ENCODE assay signal across 25 mouse cellular contexts in the genomic region with DNA sequence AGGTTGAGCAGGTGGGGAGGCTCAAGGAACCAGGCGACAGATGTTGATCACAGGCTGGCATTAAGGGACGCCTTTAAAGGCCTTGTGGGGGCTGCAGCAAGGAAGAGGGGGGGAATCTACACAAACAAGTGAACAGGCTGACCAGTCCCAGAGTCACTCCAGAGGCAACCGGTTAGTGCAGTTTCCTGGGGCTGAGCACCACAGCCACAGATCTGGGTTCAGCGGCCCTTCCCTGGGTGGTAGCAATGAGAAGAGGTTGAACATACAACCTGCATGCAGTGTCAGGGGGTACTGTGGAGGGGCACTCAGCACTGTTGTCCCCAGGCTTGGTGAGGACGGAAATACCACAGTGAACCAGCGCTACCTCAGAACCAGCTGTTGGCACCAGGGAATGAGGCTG. TPM values are rescaled to one million over a fixed set of nuclear protein-coding genes. Genes with fewer than 3 reads are reported as not detected.
DNase-seq lines count a peak whose midpoint lies in the region; ATAC-seq and TF ChIP-seq lines count a peak whose summit lies in the region.
"Had no signal": no experiment of that assay in that cellular context is flagged by ENCODE, and none has a peak within 500 bp of the region (broad histone marks: within the 10 kb centered on the region; RNA-seq: fewer than 3 reads in every experiment).

No protein-coding gene starts in this region.

- H3K9ac ChIP-seq in kidney, postnatal 0 days (ENCODE audit: low read depth, low read length): no peak overlapping the region
- no peak overlapping the region for H3K9ac ChIP-seq in intestine, postnatal 0 days (ENCODE audit: low read depth, low read length)
- H3K9ac ChIP-seq: forebrain, embryonic 15.5 days; heart, embryonic 12.5 days; hindbrain, embryonic 14.5 days had no signal

- no peak for TF ChIP-seq POLR2A in kidney, adult 2 months (IDR thresholded peaks at IDR 0.05; ENCODE audit: low read depth, low read length)
- TF ChIP-seq POLR2A in myocyte (IDR thresholded peaks at IDR 0.05; ENCODE audit: insufficient read length, low read depth): no peak

- H3K36me3 ChIP-seq in kidney, postnatal 0 days (ENCODE audit: insufficient read depth, low read length): peaks cover 38% of the 10 kb centered on the region
- 0 out of 2 replicates have a peak, but pooled peaks cover 2% of the 10 kb centered on the region for H3K36me3 ChIP-seq in kidney, adult 2 months (ENCODE audit: control insufficient read depth, insufficient read depth, low read length)
- peaks cover 39% of the 10 kb centered on the region for H3K36me3 ChIP-seq in intestine, postnatal 0 days (ENCODE audit: control insufficient read depth, insufficient read depth)
- H3K36me3 ChIP-seq in myocyte (ENCODE audit: control insufficient read depth, insufficient read depth): peaks cover 11% of the 10 kb centered on the region

- H3K9me3 ChIP-seq in kidney, postnatal 0 days (replicated peaks; ENCODE audit: low read length): no peaks in the 10 kb centered on the region
- H3K9me3 ChIP-seq in intestine, postnatal 0 days (ENCODE audit: control insufficient read depth): no peaks in the 10 kb centered on the region
- H3K9me3 ChIP-seq: embryonic facial prominence, embryonic 10.5 days; forebrain, embryonic 15.5 days; heart, embryonic 12.5 days; hindbrain, embryonic 10.5 days had no signal

- no peaks in the 10 kb centered on the region for H3K79me2 ChIP-seq in myocyte (ENCODE audit: control insufficient read depth, insufficient read depth)

- peak; percentile 87 for DNase-seq in heart, adult 11 months
- DNase-seq in heart, adult 18-20 months: no peak
- no peak for DNase-seq in kidney, postnatal 0 days (ENCODE audit: low spot score)
- no peak for DNase-seq in kidney, adult 2 months
- DNase-seq in spleen, postnatal 4 days (ENCODE audit: low spot score in 2 of 2): no peak
- DNase-seq: adrenal gland, postnatal 14 days; cerebellum, adult 11-12 months; cerebellum, postnatal 36 days; gastrocnemius, postnatal 10 days had no signal

- H3ac ChIP-seq in myocyte (ENCODE audit: control insufficient read depth, insufficient read length): no peak overlapping the region

- no peak overlapping the region for H3K4me2 ChIP-seq in kidney, postnatal 0 days (ENCODE audit: low read length)
- no peak overlapping the region for H3K4me2 ChIP-seq in intestine, postnatal 0 days (replicated peaks; ENCODE audit: low read depth)
- no peak overlapping the region for H3K4me2 ChIP-seq in myocyte (ENCODE audit: low read depth)
- H3K4me2 ChIP-seq: forebrain, embryonic 15.5 days; heart, embryonic 12.5 days; hindbrain, embryonic 14.5 days had no signal

- H3K4me1 ChIP-seq in kidney, postnatal 0 days (replicated peaks; ENCODE audit: insufficient read depth, low read length): peaks cover 5% of the 10 kb centered on the region; the same call in 1 of the 2 replicates
- no peaks in the 10 kb centered on the region for H3K4me1 ChIP-seq in kidney, adult 2 months (ENCODE audit: control insufficient read depth, insufficient read depth, low read length)
- H3K4me1 ChIP-seq in intestine, postnatal 0 days (replicated peaks; ENCODE audit: control insufficient read depth, insufficient read depth, low read length): peaks cover 4% of the 10 kb centered on the region; the same call in 1 of the 2 replicates

- WGBS in kidney, postnatal 0 days: 63% methylated on average over 6 of the region's 6 CpGs
- WGBS in kidney, adult 2 months: 73% methylated on average over 6 of the region's 6 CpGs
- WGBS in intestine, postnatal 0 days: 74% methylated on average over 6 of the region's 6 CpGs

- TF ChIP-seq CTCF in kidney, postnatal 0 days (IDR thresholded peaks at IDR 0.05; ENCODE audit: low read depth): no peak
- TF ChIP-seq CTCF in kidney, adult 2 months (conservative IDR thresholded peaks at IDR 0.05; ENCODE audit: insufficient read depth, insufficient read length, low read depth, low read length): no peak
- no peak for TF ChIP-seq CTCF in intestine, postnatal 0 days (IDR thresholded peaks at IDR 0.05; ENCODE audit: low read depth)

- no peak overlapping the region for H3K4me3 ChIP-seq in kidney, postnatal 0 days (replicated peaks; ENCODE audit: low read depth, low read length)
- H3K4me3 ChIP-seq in kidney, adult 2 months (ENCODE audit: insufficient read depth, low read depth, low read length): no peak overlapping the region
- H3K4me3 ChIP-seq in intestine, postnatal 0 days (ENCODE audit: low read depth, low read length): no peak overlapping the region
- no peak overlapping the region for H3K4me3 ChIP-seq in myocyte
- H3K4me3 ChIP-seq: embryonic facial prominence, embryonic 10.5 days; forebrain, embryonic 15.5 days; heart, embryonic 12.5 days; hindbrain, embryonic 10.5 days had no signal

- no peaks in the 10 kb centered on the region for H3K27me3 ChIP-seq in kidney, postnatal 0 days (ENCODE audit: insufficient read depth, low read length)
- H3K27me3 ChIP-seq in kidney, adult 2 months (replicated peaks; ENCODE audit: control insufficient read depth, insufficient read depth, low read length): no peaks in the 10 kb centered on the region
- no peaks in the 10 kb centered on the region for H3K27me3 ChIP-seq in intestine, postnatal 0 days (replicated peaks; ENCODE audit: control insufficient read depth, insufficient read depth, low read length)
- no peaks in the 10 kb centered on the region for H3K27me3 ChIP-seq in myocyte (ENCODE audit: control insufficient read depth, insufficient read depth, insufficient read length)
- H3K27me3 ChIP-seq: CH12.LX; forebrain, embryonic 15.5 days; heart, embryonic 12.5 days; Patski had no signal

- peak overlapping the region; percentile 47; the same call in 1 of the 2 replicates for H3K27ac ChIP-seq in kidney, postnatal 0 days
- H3K27ac ChIP-seq in kidney, adult 2 months (ENCODE audit: insufficient read depth, low read depth, low read length): no peak overlapping the region
- H3K27ac ChIP-seq in intestine, postnatal 0 days (ENCODE audit: low read depth, low read length): peak overlapping the region; percentile 71
- H3K27ac ChIP-seq: embryonic facial prominence, embryonic 10.5 days; forebrain, embryonic 15.5 days; hindbrain, embryonic 10.5 days; hindbrain, embryonic 14.5 days had no signal

- ATAC-seq in kidney, postnatal 0 days (replicated peaks; ENCODE audit: low FRiP score, low read depth): no peak
- ATAC-seq in intestine, postnatal 0 days: 0 out of 2 replicates have a peak, but pooled peaks have one; percentile 5
- no peak for ATAC-seq in erythroid progenitor cell, adult 5-6 weeks (replicated peaks; ENCODE audit: low FRiP score, poor library complexity, severe bottlenecking)
- ATAC-seq: activated CD4-positive, CD25-positive, alpha-beta regulatory T cell, adult 4 months; forebrain, embryonic 15.5 days; Patski had no signal

TF ChIP-seq in myocyte, 11 proteins besides CTCF, POLR2A, EP300 and RAD21 (continues in another document):
- TF ChIP-seq POLR2AphosphoS2 (IDR thresholded peaks at IDR 0.05; ENCODE audit: insufficient read length, low read depth): peak; percentile 33
- TF ChIP-seq TCF12 (IDR thresholded peaks at IDR 0.05; ENCODE audit: insufficient read depth, poor library complexity, severe bottlenecking): no peak
- TF ChIP-seq SRF (IDR thresholded peaks at IDR 0.05; ENCODE audit: control insufficient read depth, insufficient read length, low read depth): no peak

RNA-seq across cellular contexts. Expression of a gene that starts 7.0 kb away (rescaled TPM):
- not detected for total RNA-seq in heart, adult 18-20 months (2021)
- polyA plus RNA-seq in kidney, postnatal 0 days (2015; fragmentation: Nextera tagmentation; extraction: Ambion mirVana): 0.13 and 0.49 TPM in 2 replicates
- polyA plus RNA-seq in kidney, adult 2 months (2012; rRNA removed): 0.28 and 0.37 TPM in 2 replicates
- 0.64 and 1.1 TPM in 2 replicates for polyA plus RNA-seq in intestine, postnatal 0 days (2015; fragmentation: Nextera tagmentation; extraction: Ambion mirVana)
- polyA plus RNA-seq in myocyte (2012; fragmentation: generic; extraction: Trizol): not detected
- not detected in 2 replicates for total RNA-seq in erythroid progenitor cell, adult 5-6 weeks (2015; ENCODE audit: low replicate concordance)
- not detected in 2 replicates for total RNA-seq in erythroid progenitor cell, adult 5-6 weeks (2017; ENCODE audit: low replicate concordance)
- total RNA-seq: adrenal gland, postnatal 14 days; CH12.LX; gastrocnemius, postnatal 10 days; gastrocnemius, postnatal 4 days; heart, postnatal 25 days had no signal
- polyA plus RNA-seq: activated CD4-positive, CD25-positive, alpha-beta regulatory T cell, adult 4 months; forebrain, embryonic 15.5 days; hindbrain, embryonic 14.5 days; Patski had no signal

RNA-seq across cellular contexts. Expression of a gene that starts 13.4 kb away (rescaled TPM):
- 10 to 100 TPM; 30.1 to 31.0 TPM for total RNA-seq in heart, adult 18-20 months (2021)
- 19.8 and 22.2 TPM in 2 replicates for polyA plus RNA-seq in kidney, postnatal 0 days (2015; fragmentation: Nextera tagmentation; extraction: Ambion mirVana)
- 35.4 and 37.8 TPM in 2 replicates for polyA plus RNA-seq in kidney, adult 2 months (2012; rRNA removed)
- 17.5 and 18.6 TPM in 2 replicates for polyA plus RNA-seq in intestine, postnatal 0 days (2015; fragmentation: Nextera tagmentation; extraction: Ambion mirVana)
- polyA plus RNA-seq in myocyte (2012; fragmentation: generic; extraction: Trizol): 27.3 TPM
- 4.2 and 14.1 TPM in 2 replicates for total RNA-seq in erythroid progenitor cell, adult 5-6 weeks (2015; ENCODE audit: low replicate concordance)
- total RNA-seq in erythroid progenitor cell, adult 5-6 weeks (2017; ENCODE audit: low replicate concordance): 8.3 and 16.9 TPM in 2 replicates

RNA-seq across cellular contexts. Expression of a gene that starts 13.6 kb away (rescaled TPM):
- 1,000 to 10,000 TPM; 2,170 to 2,492 TPM for total RNA-seq in heart, adult 18-20 months (2021)
- polyA plus RNA-seq in kidney, postnatal 0 days (2015; fragmentation: Nextera tagmentation; extraction: Ambion mirVana): 1,541 and 1,578 TPM in 2 replicates
- 296 and 478 TPM in 2 replicates for polyA plus RNA-seq in kidney, adult 2 months (2012; rRNA removed)
- 1,235 and 1,272 TPM in 2 replicates for polyA plus RNA-seq in intestine, postnatal 0 days (2015; fragmentation: Nextera tagmentation; extraction: Ambion mirVana)
- polyA plus RNA-seq in myocyte (2012; fragmentation: generic; extraction: Trizol): 693 TPM
- total RNA-seq in erythroid progenitor cell, adult 5-6 weeks (2015; ENCODE audit: low replicate concordance): 520 and 620 TPM in 2 replicates
- total RNA-seq in erythroid progenitor cell, adult 5-6 weeks (2017; ENCODE audit: low replicate concordance): 410 and 415 TPM in 2 replicates

RNA-seq across cellular contexts. Expression of a gene that starts 28.9 kb away (rescaled TPM):
- under 1 TPM in 1 of 2 experiments, not detected in 1; 0.36 TPM for total RNA-seq in heart, adult 18-20 months (2021)
- 47.7 and 51.1 TPM in 2 replicates for polyA plus RNA-seq in kidney, postnatal 0 days (2015; fragmentation: Nextera tagmentation; extraction: Ambion mirVana)
- 31.1 and 42.8 TPM in 2 replicates for polyA plus RNA-seq in kidney, adult 2 months (2012; rRNA removed)
- polyA plus RNA-seq in intestine, postnatal 0 days (2015; fragmentation: Nextera tagmentation; extraction: Ambion mirVana): 3.0 and 3.4 TPM in 2 replicates
- 0.10 TPM for polyA plus RNA-seq in myocyte (2012; fragmentation: generic; extraction: Trizol)
- total RNA-seq in erythroid progenitor cell, adult 5-6 weeks (2015; ENCODE audit: low replicate concordance): not detected in 2 replicates
- total RNA-seq in erythroid progenitor cell, adult 5-6 weeks (2017; ENCODE audit: low replicate concordance): 1.0 TPM in 1 of 2 replicates, not detected in the other
- total RNA-seq: adrenal gland, adult 18-20 months; gastrocnemius, postnatal 10 days; gastrocnemius, postnatal 4 days; heart, adult 8-10 months; heart, postnatal 25 days had no signal
- polyA plus RNA-seq: forebrain, embryonic 15.5 days; frontal cortex, adult 2 months; heart, embryonic 12.5 days; hindbrain, embryonic 10.5 days; hindbrain, embryonic 14.5 days had no signal

RNA-seq across cellular contexts. Expression of a gene that starts 29.8 kb away (rescaled TPM):
- 100 to 1,000 TPM; 140 to 166 TPM for total RNA-seq in heart, adult 18-20 months (2021)
- 225 and 232 TPM in 2 replicates for polyA plus RNA-seq in kidney, postnatal 0 days (2015; fragmentation: Nextera tagmentation; extraction: Ambion mirVana)
- 145 and 146 TPM in 2 replicates for polyA plus RNA-seq in kidney, adult 2 months (2012; rRNA removed)
- 143 and 145 TPM in 2 replicates for polyA plus RNA-seq in intestine, postnatal 0 days (2015; fragmentation: Nextera tagmentation; extraction: Ambion mirVana)
- 201 TPM for polyA plus RNA-seq in myocyte (2012; fragmentation: generic; extraction: Trizol)
- 12.6 and 24.1 TPM in 2 replicates for total RNA-seq in erythroid progenitor cell, adult 5-6 weeks (2015; ENCODE audit: low replicate concordance)
- 16.6 and 30.3 TPM in 2 replicates for total RNA-seq in erythroid progenitor cell, adult 5-6 weeks (2017; ENCODE audit: low replicate concordance)
